ENCODE assay signal across 8 mouse cellular contexts in genomic region chr12:79297121-79297576, GRCm38 (mm10). TPM values are rescaled to one million over a fixed set of nuclear protein-coding genes. Genes with fewer than 3 reads are reported as not detected.
DNase-seq lines count a peak whose midpoint lies in the region; ATAC-seq lines count a peak whose summit lies in the region.

Gene Rad51b, plus strand, starts transcription at chr12:79297282.

- H3K4me2 ChIP-seq in hindbrain, embryonic 13.5 days: peak within 1 kb of the TSS; percentile 86

- no peaks in the 10 kb centered on the region for H3K27me3 ChIP-seq in hindbrain, embryonic 13.5 days

- under 1% methylated on average over 21 of the region's 21 CpGs for WGBS in hindbrain, embryonic 13.5 days

- peak within 1 kb of the TSS; percentile 74 for H3K27ac ChIP-seq in hindbrain, embryonic 13.5 days

- no peaks in the 10 kb centered on the region for H3K9me3 ChIP-seq in hindbrain, embryonic 13.5 days

- peak; percentile 95 for DNase-seq in R1 (ENCODE audit: low read depth, low spot score)
- DNase-seq in cerebellum, postnatal 14 days: peak; percentile 63 to 71
- peak; percentile 44 to 55 for DNase-seq in frontal cortex, postnatal 14 days (ENCODE audit: low spot score in 2 of 2)
- DNase-seq in layer of hippocampus, postnatal 25 days (ENCODE audit: extremely low spot score in 1 of 2, low spot score in 1 of 2): peak; percentile 23 to 46
- DNase-seq in lung, postnatal 25 days (ENCODE audit: low spot score): peak; percentile 91
- DNase-seq in retina, embryonic 14.5 days (ENCODE audit: low spot score): peak; percentile 95
- peak; percentile 63 for DNase-seq in thymus, postnatal 4 days

- H3K9ac ChIP-seq in hindbrain, embryonic 13.5 days: peak within 1 kb of the TSS; percentile 68

- peaks cover 25% of the 10 kb centered on the region for H3K4me1 ChIP-seq in hindbrain, embryonic 13.5 days (replicated peaks)

- peak within 1 kb of the TSS; percentile 72 for H3K4me3 ChIP-seq in hindbrain, embryonic 13.5 days

- H3K36me3 ChIP-seq in hindbrain, embryonic 13.5 days: peaks cover 2% of the 10 kb centered on the region; the same call in 1 of the 2 replicates

- ATAC-seq in hindbrain, embryonic 13.5 days (ENCODE audit: low FRiP score): peak; percentile 67

RNA-seq across cellular contexts. Expression of gene Rad51b, which starts in this region (rescaled TPM):
- polyA plus RNA-seq in hindbrain, embryonic 13.5 days (2015; fragmentation: Nextera tagmentation; extraction: Ambion mirVana): 2.4 TPM in 2 replicates
- total RNA-seq in layer of hippocampus, postnatal 25 days (2021): under 1 TPM in 1 of 2 experiments, not detected in 1; 0.30 TPM

Comparison
In these comparisons a context has a peak if more than half of its experiments do, and no peak if none do; other contexts are left out.
1. Peak in every context shown above with its lines: DNase-seq, ATAC-seq, H3K4me3 ChIP-seq and H3K27ac ChIP-seq.
2. Peak in DNase-seq in layer of hippocampus, postnatal 25 days; RNA of the gene not detected or under 1 TPM.
3. DNase-seq: peak in every context shown above with its lines; median percentile 95 in R1; 95 in retina, embryonic 14.5 days; 91 in lung, postnatal 25 days; 67 in cerebellum, postnatal 14 days; 63 in thymus, postnatal 4 days; 50 in frontal cortex, postnatal 14 days; 34 in layer of hippocampus, postnatal 25 days.